Mouse (Mus musculus) forebrain, embryonic 12.5 days (tissue): Measurements from ENCODE around the gene Glcci1. TPM values are rescaled to one million over a fixed set of nuclear protein-coding genes. Genes with fewer than 3 reads are reported as not detected.

Experiments
- ATAC-seq: fragments of 200-750 bp; cut with Nextera tagmentation; 2 replicates; pipeline ENCODE4 v1.8.0; 2017; ENCODE audit warnings: moderate TSS enrichment; ENCODE audit not compliant: low FRiP score
- H3K27ac ChIP-seq: fragments of 300-500 bp; sonication (generic); 2 replicates; pipeline ENCODE4 v1.5.1; 2016; ENCODE audit warnings: mild to moderate bottlenecking
- H3K27me3 ChIP-seq: fragments of 300-500 bp; sonication (generic); 2 replicates; pipeline ENCODE4 v1.6.1; 2016; ENCODE audit warnings: mild to moderate bottlenecking
- H3K36me3 ChIP-seq: fragments of 300-500 bp; sonication (generic); replicated peaks from 2 replicates; pipeline ENCODE4 v1.6.1; 2016; ENCODE audit warnings: mild to moderate bottlenecking
- H3K4me1 ChIP-seq: fragments of 300-500 bp; sonication (generic); 2 replicates; pipeline ENCODE4 v1.6.1; 2016
- H3K4me2 ChIP-seq: fragments of 300-500 bp; sonication (generic); 2 replicates; pipeline ENCODE4 v1.6.1; 2016; ENCODE audit warnings: mild to moderate bottlenecking, moderate library complexity
- H3K4me3 ChIP-seq: fragments of 300-500 bp; sonication (generic); replicated peaks from 2 replicates; pipeline ENCODE4 v1.5.1; 2016; ENCODE audit warnings: mild to moderate bottlenecking
- H3K9ac ChIP-seq: fragments of 300-500 bp; sonication (generic); 2 replicates; pipeline ENCODE4 v1.6.1; 2016; ENCODE audit warnings: mild to moderate bottlenecking
- H3K9me3 ChIP-seq: fragments of 300-500 bp; sonication (generic); 2 replicates; pipeline ENCODE4 v1.6.1; 2016
- whole genome bisulfite sequencing: fragments of 180-500 bp; shearing (Covaris S2); methylation state at CpG from one replicate; pipeline ENCODE4 v1.1.7; 2016; 5-methylcytosine and 5-hydroxymethylcytosine counted together
- polyA plus RNA-seq: library from polyadenylated mRNA; unstranded; fragments of >200 nt; fragmentation: Nextera tagmentation; extraction: Ambion mirVana; gene quantifications from 2 replicates; pipeline ENCODE4 v1.2.1, GENCODE M21; 2016

Glcci1 gene
- polyA plus RNA-seq, 1 experiment from 2014 or later, result 18.8 TPM

DNA sequence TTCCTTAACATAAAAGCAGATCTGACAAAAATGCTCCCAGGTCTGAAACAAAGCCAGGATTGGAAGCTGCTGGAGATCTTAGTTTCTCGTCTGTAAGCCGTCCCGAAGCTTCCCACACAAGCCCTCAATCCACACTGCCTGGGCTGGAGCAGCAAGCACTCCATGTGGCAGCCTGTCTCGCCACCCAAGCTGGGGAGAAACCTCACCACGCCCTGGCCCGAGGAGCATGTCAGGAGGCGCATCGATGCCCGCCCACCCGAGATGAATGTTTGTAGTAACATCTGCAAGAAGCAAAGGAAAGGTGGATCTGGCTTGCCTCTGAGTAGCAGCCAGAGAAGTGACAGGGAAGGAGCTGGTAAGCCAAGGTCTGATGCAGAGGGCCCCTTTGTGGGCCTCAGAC is 135.3 kb downstream of the Glcci1 start:
- Histone ChIP-seq H3K4me3 (no peak overlapping the region), H3K9me3 (no peaks in the 10 kb centered on the region), H3K4me1 (peaks cover 14% of the 10 kb centered on the region), H3K36me3 (no peaks in the 10 kb centered on the region), H3K27me3 (no peaks in the 10 kb centered on the region), H3K27ac (no peak overlapping the region), H3K4me2 (no peak overlapping the region), H3K9ac (no peak overlapping the region)
- 88% methylated on average over 10 of the region's 10 CpGs for WGBS
- no peak for ATAC-seq

DNA sequence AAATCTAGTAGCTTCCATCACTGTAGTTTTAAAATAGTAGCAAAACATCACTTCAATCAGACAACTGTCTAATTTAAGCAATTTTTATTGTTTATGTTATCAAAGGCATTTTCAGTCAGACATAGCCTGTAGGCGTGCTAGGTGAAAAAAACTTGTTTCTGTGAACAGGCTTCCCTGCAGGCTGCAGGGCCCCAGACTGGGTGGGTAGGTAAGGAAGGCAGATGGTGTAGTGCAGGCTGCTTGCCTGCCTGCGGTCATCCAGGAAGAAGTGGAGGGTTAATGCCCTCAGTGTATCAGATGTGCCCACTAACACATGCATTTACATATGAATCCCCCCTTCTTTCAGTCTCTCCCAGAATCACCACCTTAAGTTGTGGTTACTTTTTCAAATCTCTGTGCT is 136.3 kb downstream of the Glcci1 start:
- H3K27me3 ChIP-seq, result no peaks in the 10 kb centered on the region
- no peaks in the 10 kb centered on the region for H3K36me3 ChIP-seq
- H3K27ac ChIP-seq, result no peak overlapping the region
- H3K9ac ChIP-seq, result no peak overlapping the region
- no peak; the same call in 1 of the 2 replicates for ATAC-seq
- no peak overlapping the region for H3K4me3 ChIP-seq
- H3K4me1 ChIP-seq, result peaks cover 14% of the 10 kb centered on the region
- no peaks in the 10 kb centered on the region for H3K9me3 ChIP-seq
- 45% methylated on average over 2 of the region's 2 CpGs for WGBS
- H3K4me2 ChIP-seq, result no peak overlapping the region
